Mouse (Mus musculus) large intestine, adult 2 months (tissue): ENCODE results near the gene Hspa12b. TPM values are rescaled to one million over a fixed set of nuclear protein-coding genes. Genes with fewer than 3 reads are reported as not detected.

ENCODE experiments used
- DNase-seq: peaks from one replicate; pipeline ENCODE4 v3.0.0-alpha.2; 2012; ENCODE audit warnings: low read depth, low spot score
- WGBS: fragments of 180-500 bp; shearing (Covaris S2); methylation state at CpG from one replicate; pipeline ENCODE4 v1.1.7; 2018; 5-methylcytosine and 5-hydroxymethylcytosine counted together
- polyA plus RNA-seq: library from polyadenylated mRNA; depleted of rRNA; stranded (reverse); fragments of >200 nt; gene quantifications from 2 replicates; pipeline ENCODE4 v1.2.3, GENCODE M21; 2012

Gene Hspa12b
- polyA plus RNA-seq, 1 experiment, result 2.0 TPM

DNA sequence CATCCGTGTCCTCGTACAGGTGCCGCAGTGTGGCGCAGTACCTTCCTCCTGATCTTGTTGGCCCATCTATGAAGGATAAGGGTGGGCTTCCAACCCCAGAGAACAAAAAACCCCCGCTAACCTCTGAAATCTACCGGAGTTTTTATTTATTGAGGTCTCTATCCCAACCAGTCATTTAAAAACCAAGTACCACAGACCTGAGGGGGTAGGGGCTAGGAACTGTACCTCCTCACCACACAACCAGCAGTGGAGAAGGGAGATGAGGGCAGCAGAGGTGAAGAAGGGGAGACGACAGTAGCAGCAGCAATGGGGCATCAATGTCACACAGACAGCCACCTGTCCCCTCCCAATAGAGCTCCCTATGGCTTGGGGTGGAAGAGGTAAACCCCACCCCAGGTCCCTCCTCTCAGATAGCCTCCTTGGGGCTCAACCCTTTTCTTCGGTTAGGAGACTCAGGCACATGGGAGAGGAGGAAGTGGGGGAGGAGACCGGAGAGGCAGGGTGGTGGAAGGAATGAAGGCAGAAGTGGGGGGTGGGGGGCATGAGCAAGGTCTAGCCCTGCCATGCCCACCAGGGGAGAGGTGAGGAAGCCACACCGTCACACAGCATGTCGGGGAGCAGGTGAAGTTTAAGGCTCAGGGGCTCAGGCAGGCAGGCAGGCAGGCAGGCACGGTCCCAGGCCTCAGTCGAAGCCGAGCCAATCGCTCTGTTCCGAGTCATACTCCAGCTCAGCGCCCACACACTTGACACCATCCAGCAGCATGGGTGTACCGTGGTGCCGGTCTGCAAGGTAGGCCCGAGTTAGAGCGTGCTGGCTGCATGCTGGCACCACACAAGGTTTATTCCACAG lies 19.3 kb downstream of the Hspa12b start:
- DNase-seq, result no peak
- 91% methylated on average over 21 of the region's 21 CpGs for WGBS

DNA sequence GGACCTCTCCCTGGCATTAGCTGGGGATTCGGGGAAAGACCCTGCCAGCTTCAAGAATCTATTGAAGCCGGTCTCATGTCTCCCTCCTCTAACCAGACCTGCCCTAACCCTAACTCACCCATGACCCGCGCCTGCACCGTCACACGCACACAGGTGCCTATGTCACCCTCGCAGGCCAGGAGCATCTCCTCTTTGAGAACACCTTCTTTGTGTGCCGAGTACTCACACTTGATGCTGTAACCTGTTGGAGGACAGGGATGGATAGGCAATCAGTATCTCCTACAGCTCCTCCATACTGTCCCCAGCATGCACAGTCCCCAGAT lies 19.9 kb downstream of the Hspa12b start:
- 95% methylated on average over 8 of the region's 8 CpGs for WGBS
- no peak for DNase-seq

DNA sequence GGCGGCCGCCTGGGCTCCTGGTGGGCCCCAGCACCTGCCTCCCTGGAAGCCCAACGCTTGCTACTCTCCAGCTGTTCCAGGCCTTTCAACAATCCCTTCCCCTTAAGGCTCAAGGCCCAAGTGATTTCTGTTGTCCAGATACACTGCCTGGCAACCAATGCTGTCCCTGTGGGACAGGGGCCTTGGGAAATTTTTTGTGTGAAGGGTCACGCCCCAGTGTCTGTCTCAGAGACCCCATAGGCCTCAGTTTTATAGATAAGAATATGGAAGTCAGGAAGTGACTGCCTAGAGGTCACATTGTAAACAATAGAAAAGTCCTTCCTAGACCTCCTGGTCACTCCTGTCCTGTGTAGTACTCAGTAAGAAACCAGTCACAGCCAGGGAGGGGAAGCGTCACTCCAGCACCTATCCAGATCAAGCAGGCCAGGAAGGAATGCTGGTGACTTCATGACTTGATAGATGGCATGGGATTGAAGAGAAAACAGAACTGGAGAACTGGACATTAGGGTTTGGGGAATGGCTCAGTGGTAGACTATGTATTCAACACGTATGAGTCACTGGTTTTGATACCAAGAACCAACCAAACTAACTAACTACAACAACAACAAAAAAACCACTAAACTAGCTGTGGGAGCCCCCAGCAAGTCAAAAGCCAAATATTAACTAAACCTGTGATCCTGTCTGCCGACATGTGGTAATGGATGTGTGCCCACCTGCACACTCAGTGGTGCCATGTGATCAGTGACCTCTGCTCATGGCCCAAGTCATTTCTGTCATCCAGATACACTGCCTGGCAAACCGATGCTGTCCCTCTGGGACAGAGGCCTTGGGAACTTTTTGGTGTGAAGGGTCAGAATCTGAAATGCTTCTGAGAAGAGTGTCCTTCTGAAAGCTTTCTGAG lies 21.5 kb downstream of the Hspa12b start:
- WGBS, result 84% methylated on average over 8 of the region's 8 CpGs
- DNase-seq, result no peak

DNA sequence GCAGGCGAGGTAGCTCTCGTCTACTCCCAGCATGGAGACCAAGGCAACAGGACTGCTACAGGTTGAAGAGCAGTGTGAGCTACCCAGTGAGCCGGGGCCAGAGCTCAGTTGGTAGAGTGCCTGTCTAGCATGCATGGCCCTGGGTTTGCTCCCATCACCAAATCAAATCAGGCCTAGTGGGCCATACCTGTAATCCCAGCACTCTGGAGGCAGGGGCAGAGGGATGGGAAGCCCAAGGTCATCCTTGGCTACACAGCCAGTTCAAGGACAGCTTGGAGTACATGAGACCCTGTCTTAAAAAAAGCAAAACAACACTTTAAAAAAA lies 22.1 kb downstream of the Hspa12b start:
- no peak for DNase-seq
- 96% methylated on average over 3 of the region's 3 CpGs for WGBS

DNA sequence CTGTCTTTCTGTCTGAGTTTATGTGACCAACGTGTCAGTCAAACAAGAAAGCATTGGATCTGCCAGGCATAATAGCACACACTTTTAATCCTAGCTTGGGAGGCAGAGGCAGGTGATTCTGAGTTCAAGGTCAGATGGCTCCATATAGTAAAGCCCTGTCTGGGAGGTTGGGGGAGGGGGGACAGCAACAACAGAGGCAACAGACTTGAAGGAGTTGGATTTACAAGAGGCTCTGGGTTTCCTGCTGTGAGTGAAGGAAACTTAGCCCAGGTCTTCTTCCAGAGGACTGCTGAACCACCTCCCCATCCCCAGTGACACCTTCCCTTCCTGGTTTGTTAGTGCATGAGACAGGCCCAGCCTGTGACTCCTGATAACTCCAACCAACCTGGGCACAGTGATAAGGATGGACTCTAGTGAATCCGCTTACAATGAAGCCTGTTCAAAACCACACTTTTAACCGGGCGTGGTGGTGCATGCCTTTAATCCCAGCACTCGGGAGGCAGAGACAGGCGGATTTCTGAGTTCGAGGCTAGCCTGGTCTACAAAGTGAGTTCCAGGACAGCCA lies 25.2 kb downstream of the Hspa12b start:
- WGBS, result 87% methylated on average over 7 of the region's 7 CpGs

DNA sequence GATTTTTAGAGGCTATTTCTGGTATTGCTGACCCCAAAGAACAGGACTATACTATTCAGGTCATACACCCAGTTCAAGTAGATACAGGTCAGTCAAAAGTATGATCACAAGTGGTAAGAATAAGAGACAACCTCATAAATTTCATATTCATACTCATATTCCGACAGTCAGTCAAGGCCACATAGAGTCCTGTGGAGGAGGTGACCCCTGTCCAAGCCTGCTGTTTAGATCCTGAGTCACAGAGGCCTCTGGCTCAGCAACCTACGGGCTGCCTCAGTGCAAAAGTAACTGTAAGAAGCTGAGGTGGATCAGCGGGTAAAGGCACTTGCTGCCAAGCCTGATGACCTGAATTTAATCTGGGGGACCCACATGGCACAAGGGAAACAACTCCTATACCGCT lies 27.0 kb downstream of the Hspa12b start:
- no peak for DNase-seq
- 89% methylated on average over 4 of the region's 4 CpGs for WGBS

More for the DNA sequence above, 25.2 kb downstream of the Hspa12b start:
- DNase-seq, result no peak

DNA sequence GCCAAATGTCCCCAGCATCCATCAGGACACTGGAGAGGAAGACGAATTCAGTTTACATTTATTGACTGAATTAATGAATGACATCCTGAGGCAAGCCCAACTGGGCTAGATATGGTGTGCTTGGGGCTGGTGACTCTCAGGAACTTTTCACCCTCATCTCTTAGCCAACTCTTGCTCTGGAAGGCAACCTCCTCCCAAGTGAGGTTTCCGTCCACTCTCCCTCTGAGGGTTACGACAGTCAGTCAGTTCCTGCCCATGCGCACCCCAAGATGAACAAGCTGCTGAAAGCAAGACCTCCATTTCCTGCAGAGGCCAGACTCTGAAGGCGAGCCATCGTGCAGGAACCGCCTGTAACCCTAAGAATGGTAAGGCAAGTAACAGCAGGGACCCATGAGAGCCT lies 29.9 kb downstream of the Hspa12b start:
- WGBS, result 91% methylated on average over 7 of the region's 7 CpGs
- DNase-seq, result no peak

DNA sequence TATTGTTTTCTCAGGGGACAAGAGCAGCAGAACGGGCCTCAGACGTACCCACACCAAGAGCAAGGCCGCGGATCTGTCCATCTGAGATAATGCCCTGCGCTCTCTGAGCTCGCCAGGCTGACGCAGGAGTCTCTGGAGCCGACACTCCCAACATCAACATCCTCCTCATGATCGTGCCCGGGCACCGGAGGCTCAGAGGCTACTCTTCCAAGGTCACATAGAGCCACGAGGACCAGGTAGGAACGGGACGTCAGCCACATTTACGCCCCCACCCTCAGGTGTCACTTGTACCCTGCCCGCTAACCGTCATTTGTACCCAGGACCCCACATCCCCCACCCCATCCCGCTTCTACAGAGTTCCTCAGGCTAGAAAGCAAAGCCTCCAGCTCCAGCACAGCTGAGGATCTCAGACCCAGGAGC lies 32.4 kb downstream of the Hspa12b start:
- WGBS, result under 1% methylated on average over 18 of the region's 18 CpGs
- DNase-seq, result no peak

DNA sequence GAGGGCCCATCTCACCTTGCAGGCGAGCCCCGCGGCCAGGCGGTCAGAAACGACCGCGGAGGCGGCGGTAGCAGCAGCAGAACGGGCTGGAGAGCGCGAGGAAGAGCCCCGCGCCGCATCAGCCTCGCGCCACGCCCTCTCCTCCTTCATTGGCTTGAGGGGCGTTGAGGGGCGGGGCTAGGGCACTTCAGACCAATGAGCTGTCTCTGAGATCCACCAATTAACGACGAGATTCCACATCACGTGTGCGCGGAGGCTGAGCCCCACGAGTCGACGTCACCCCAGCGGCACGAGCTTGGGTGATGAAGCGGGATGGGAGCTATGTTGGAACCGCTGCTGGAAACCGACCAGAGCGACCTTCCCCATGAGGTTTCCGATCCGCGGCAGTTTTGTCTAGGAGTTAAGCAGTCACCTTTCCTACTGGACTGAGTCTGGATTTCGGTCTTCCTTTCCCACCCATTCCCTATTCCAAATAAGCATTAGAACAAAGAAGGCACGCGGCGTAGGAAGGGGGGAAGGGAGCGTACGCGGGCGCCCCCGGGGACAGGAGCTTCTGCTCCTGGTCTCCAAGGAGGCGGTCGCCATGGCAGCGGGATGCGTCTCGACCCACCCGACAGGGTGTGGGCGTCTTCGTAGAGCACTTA lies 33.0 kb downstream of the Hspa12b start, which contains the start of gene 1700037H04Rik:
1700037H04Rik (minus strand) TSS at position 144 of the 644 bp plus-strand sequence.
- under 1% methylated on average over 54 of the region's 54 CpGs for WGBS
- peak; percentile 96 for DNase-seq

DNA sequence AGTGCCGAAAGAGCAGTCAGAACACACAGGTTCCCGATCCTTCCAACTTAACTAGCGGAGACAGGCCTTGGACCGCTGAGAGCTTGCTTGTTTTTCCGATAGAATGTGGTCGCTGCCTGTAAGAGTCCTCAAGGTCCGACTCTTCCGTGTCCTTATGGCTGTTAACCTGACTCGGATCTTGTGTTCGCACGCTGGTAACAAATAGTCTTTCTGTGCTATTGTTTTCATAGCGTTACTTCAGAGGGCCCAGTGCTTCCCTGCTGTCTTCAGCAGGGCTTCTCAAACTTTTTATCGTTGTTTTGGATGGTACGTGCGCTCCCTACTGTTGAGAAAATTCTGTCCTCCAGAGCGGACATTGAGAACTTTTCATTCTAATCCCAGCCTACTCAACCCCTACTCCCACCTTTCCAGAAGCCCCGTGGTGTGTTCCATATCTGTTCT lies 33.6 kb downstream of the Hspa12b start:
- DNase-seq, result no peak
- WGBS, result 1% methylated on average over 17 of the region's 17 CpGs

DNA sequence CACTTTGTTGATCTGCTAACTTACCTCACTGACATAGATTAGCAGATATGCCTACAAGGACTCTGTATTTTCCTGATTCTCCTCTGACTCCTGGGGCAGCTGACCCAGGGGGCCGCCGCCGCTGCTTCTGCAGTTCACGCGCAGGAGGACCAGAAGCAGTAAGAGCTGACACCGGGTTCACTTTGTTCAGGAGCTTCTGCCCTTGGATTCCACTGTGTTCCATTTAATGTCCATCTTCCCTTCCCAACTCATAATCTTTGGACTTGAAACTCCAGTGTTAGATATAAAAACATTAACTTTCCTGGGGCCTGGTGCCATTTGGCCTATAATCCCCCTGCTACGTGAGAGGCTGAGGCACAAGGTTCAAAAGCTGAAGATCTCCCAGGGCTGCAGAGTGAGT lies 36.8 kb downstream of the Hspa12b start:
- 85% methylated on average over 7 of the region's 7 CpGs for whole genome bisulfite sequencing
- no peak for DNase-seq

DNA sequence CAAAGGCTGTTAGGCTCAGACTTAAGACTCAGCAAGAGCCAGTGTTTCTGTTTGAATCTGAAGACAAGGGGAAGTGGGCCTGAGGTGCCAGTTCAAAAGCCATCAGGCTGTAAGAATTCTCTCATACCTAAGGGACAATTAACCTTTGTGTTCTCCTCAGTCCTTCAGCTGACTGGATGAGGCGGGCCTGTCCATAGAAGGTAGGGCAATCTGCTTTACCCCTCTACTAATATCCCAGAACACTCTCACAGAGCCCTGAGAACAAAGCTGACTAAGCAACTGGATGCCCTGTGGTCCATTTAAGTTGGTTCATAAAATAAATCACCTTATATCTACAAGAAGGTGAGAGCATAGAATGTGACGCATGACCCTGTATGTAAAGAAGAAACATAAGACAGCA lies 39.1 kb downstream of the Hspa12b start:
- 84% methylated on average over 2 of the region's 2 CpGs for WGBS
- DNase-seq, result no peak

DNA sequence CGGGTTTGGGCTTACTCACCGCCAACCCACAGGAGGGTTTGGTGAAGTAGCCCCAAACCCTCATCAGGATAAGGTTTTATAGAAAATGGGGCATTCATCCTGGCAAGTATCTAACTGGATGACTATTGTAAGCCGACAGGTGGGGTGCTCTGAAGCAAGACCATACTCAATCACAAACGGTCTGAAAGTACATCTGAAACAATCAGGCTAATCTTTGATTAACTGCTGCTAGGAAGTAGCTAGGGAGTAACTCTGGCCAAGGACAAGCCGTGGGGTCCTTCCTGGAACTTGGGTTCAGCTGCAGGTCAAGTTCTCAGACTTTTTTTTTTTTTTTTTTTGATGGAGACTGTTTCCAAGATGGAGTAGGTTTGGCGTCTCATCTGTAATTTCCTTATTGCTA lies 40.9 kb downstream of the Hspa12b start:
- 72% methylated on average over 6 of the region's 6 CpGs for WGBS
- no peak for DNase-seq

DNA sequence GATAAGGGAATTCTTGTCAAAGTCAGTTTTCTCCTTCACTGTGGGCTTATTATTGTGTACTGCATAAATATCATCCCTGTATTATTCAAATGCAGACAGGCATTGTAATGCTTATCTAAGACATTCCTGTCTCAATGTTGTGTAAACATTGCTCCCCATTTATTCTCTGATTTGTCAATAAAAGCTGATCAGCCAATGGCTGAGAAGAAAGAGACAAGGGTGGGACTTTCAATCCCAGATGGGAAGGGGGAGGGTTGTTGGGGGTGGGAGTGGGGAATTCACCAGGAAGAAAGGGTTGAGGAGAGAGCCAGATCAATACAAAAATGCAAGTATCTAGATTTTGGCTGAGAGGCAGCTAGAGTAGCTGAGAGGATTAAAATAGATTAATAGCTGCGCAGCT lies 41.8 kb downstream of the Hspa12b start:
- no peak for DNase-seq
- WGBS, result 84% methylated on average over 1 of the region's 1 CpGs

DNA sequence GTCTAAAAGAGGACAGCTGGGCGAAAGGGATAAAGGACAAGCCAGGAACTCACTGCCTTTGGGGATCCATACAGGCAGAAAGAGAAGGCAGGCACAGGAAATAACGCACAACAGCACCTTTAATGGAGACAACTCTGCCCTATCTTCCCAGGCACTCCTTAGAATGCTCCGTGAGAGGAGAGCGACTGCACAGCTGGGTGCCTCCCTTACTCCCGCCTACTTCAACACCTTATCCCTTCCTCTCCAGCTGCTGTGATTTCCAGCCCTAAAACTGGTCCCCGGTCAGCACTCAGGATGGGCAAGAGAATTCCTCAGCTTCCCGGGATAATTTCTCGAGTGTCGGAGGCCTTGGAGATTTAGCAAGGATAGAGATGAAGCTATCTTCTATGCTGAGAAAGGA lies 43.9 kb downstream of the Hspa12b start:
- 67% methylated on average over 9 of the region's 9 CpGs for WGBS
- no peak for DNase-seq

DNA sequence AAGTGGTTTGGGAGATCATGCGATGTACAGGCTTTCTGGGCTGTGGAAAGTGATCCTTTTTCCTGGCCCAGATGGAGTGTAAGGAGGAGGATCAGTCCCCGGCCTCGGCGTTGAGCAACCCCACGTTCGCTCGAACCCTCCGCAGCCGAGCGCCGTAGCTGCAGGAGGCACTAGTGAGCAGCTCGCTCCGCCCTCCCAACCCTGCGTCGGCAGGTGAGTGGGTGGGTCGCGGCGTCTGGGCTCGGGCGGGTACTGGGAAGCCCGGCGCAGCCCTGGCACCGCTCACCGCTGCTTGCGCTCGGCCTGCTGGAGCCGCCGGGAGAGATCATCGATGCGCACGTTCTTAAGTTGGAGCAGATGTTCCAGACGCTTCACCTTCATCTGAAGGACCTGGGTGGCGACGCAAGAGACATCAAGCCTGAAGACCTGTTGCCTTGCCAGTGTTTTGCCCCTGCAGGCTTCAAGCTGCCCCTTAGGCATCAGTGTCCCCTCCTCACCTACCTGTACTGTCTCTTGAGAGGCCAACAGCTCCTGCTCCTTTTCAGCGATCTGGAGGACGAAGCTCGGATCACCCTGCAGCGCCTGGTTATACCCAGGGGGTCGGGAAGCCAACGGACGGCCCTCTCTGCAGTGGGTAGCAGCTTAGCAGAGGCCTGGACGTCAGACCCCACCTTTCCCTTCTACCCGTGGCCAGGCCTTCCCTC lies 44.5 kb downstream of the Hspa12b start:
- WGBS, result 60% methylated on average over 43 of the region's 43 CpGs
- no peak for DNase-seq

DNA sequence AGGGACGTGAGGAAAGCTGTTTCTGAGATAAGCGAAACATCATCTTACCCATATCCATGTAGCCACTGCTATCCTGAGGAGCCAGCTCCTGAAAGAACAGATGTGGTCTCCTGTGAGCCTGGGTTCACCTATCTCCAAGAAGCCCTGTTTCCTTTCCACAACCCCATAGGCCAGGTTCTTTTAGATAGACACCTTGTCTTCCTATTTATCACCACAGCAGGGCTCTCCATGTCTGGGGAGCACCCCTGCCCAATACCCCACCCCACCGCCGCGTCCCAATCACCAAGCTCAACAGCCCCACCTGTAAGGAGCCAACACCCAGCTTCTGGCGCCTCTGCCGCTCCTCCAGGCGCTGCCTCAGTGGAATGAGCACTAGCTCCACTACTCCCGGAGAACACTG lies 45.2 kb downstream of the Hspa12b start:
- WGBS, result 84% methylated on average over 9 of the region's 9 CpGs
- no peak for DNase-seq

DNA sequence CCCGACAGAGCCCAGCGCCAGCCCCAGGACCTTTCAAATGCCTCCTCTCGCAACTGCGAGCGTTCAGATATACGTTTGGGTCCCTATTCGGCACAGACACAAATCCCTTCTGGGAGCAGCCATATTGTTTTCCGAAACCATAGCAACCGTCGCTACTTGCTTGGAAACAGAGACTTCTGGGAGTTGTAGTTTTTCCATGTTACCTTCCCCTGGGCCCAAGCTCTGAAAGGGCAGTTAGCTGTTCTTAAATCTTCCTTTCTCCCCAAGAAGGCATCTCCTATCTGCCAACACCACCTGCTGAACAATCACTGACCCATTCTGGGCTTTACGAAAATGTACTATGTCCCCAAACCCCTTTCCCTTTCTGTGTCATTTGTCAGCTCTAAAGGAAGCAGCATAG lies 47.6 kb downstream of the Hspa12b start:
- WGBS, result 5% methylated on average over 11 of the region's 11 CpGs
- no peak for DNase-seq

DNA sequence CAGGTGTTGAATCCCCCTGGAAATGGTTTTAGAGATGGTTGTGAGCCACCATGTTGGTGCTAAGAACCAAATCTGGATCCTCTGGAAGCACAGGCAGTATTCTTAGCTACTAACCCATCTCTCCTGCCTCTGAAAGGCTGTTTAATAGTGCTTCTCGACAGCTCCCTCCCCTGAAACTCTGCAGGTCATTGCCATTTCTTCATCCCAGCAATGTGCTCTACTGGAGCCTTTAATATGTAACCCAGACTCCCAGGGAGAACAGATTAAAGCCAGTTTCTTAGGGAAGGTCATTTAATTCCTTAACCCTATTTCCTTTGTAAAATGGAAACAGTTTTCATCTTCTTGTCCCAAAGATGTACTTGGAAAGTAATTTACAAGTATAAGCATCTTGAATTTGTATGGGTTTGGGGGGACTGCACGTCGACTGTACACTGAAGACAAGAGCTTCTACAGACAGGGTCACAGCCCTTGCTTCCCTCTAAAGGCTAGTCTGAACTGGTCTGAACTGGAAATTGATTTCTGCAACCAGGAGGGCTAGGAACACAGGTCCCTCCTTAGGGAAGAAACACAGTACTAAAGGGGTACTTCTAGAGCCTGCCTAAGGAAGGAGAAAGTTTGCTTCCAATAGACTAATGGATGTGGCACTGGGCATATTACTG lies 48.3 kb downstream of the Hspa12b start:
- 45% methylated on average over 3 of the region's 3 CpGs for WGBS
- DNase-seq, result no peak
